Comparison of ENCODE assay signal across 9 mouse cellular contexts in the genomic region with DNA sequence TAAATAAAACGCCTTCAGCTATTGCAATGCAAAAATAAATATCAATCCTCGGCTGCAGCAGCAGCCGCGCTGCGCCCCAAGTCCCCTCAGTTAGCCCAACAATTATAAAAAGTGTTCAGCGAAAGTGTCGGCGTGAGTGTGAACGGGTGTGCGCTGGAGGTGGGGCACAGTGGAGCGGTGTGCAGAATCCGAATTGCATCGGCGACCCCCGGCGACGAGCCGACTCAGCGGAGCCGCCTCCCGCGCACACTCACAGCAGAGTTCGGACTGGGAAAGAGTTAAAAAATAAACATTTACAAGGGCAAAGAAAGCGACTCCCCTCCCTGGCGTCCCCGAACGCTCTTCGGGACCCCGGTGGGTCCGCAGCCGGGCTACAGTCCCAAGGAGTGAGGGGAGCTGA. TPM values are rescaled to one million over a fixed set of nuclear protein-coding genes. Genes with fewer than 3 reads are reported as not detected.
DNase-seq lines count a peak whose midpoint lies in the region; ATAC-seq and TF ChIP-seq lines count a peak whose summit lies in the region.
"Had no signal": no experiment of that assay in that cellular context is flagged by ENCODE, and none has a peak within 500 bp of the region (broad histone marks: within the 10 kb centered on the region; RNA-seq: fewer than 3 reads in every experiment).

No protein-coding gene starts in this region.

- peak overlapping the region; percentile 68 for H3K27ac ChIP-seq in heart, embryonic 16.5 days (ENCODE audit: low read length)
- no peak overlapping the region for H3K27ac ChIP-seq in bone marrow macrophage, adult 2 months (ENCODE audit: insufficient read depth, low read depth, low read length)
- peak overlapping the region; percentile 97 for H3K27ac ChIP-seq in forebrain, embryonic 16.5 days (ENCODE audit: low read length)
- no peak overlapping the region for H3K27ac ChIP-seq in liver, embryonic 16.5 days (ENCODE audit: low read length)

- ATAC-seq in heart, embryonic 16.5 days (replicated peaks; ENCODE audit: extremely low read depth, insufficient read depth, low FRiP score) = no peak
- ATAC-seq in forebrain, embryonic 16.5 days = no peak
- no peak for ATAC-seq in liver, embryonic 16.5 days (ENCODE audit: low read depth)

- H3K4me1 ChIP-seq in heart, embryonic 16.5 days (ENCODE audit: control insufficient read depth, insufficient read depth, low read length) = peaks cover 5% of the 10 kb centered on the region
- H3K4me1 ChIP-seq in bone marrow macrophage, adult 2 months (ENCODE audit: control insufficient read depth, insufficient read depth, low read length) = 0 out of 2 replicates have a peak, but pooled peaks cover 2% of the 10 kb centered on the region
- peaks cover 42% of the 10 kb centered on the region for H3K4me1 ChIP-seq in forebrain, embryonic 16.5 days (replicated peaks; ENCODE audit: control insufficient read depth, insufficient read depth, low read length)
- no peaks in the 10 kb centered on the region; the same call in 1 of the 2 replicates for H3K4me1 ChIP-seq in liver, embryonic 16.5 days (ENCODE audit: control insufficient read depth, low read depth, low read length)

- no peak for DNase-seq in heart, postnatal 14 days
- no peak for DNase-seq in adrenal gland, postnatal 10 days
- DNase-seq in adrenal gland, postnatal 4 days (ENCODE audit: low spot score in 2 of 2) = no peak
- no peak for DNase-seq in frontal cortex, postnatal 10 days (ENCODE audit: low spot score in 2 of 2)

- no peak for TF ChIP-seq CTCF in bone marrow macrophage, adult 2 months (IDR thresholded peaks at IDR 0.05; ENCODE audit: low read depth, low read length)

- H3K4me2 ChIP-seq in heart, embryonic 16.5 days (ENCODE audit: low read depth, low read length) = peak overlapping the region; percentile 99
- H3K4me2 ChIP-seq in forebrain, embryonic 16.5 days (ENCODE audit: low read length) = peak overlapping the region; percentile 91
- H3K4me2 ChIP-seq in liver, embryonic 16.5 days (ENCODE audit: low read depth, low read length) = peak overlapping the region; percentile 56

- H3K27me3 ChIP-seq in heart, embryonic 16.5 days (ENCODE audit: control insufficient read depth, insufficient read depth, low read length) = peaks cover 21% of the 10 kb centered on the region
- H3K27me3 ChIP-seq in forebrain, embryonic 16.5 days (replicated peaks; ENCODE audit: control insufficient read depth, insufficient read depth, low read length) = no peaks in the 10 kb centered on the region
- peaks cover 49% of the 10 kb centered on the region for H3K27me3 ChIP-seq in liver, embryonic 16.5 days (ENCODE audit: control insufficient read depth, insufficient read depth, low read depth, low read length)

- H3K9me3 ChIP-seq in heart, embryonic 16.5 days (replicated peaks; ENCODE audit: control insufficient read depth, low read length) = no peaks in the 10 kb centered on the region
- H3K9me3 ChIP-seq in forebrain, embryonic 16.5 days (ENCODE audit: control insufficient read depth, low read length) = no peaks in the 10 kb centered on the region
- H3K9me3 ChIP-seq in liver, embryonic 16.5 days (replicated peaks; ENCODE audit: control insufficient read depth, low read length) = no peaks in the 10 kb centered on the region

- WGBS in heart, embryonic 16.5 days = under 1% methylated on average over 31 of the region's 31 CpGs
- WGBS in forebrain, embryonic 16.5 days = 0% methylated on average over 31 of the region's 31 CpGs
- 1% methylated on average over 31 of the region's 31 CpGs for WGBS in liver, embryonic 16.5 days (ENCODE audit: insufficient replicate concordance)

- intact Hi-C loops in heart, postnatal 14 days (cut with DNase I) = loop anchor here (2.0 to 5.0 kb wide), 2 partner anchors 47 to 84 kb away; no protein-coding TSS in a partner anchor

- peak overlapping the region; percentile 89 for H3K9ac ChIP-seq in heart, embryonic 16.5 days (ENCODE audit: low read length)
- peak overlapping the region; percentile 94 for H3K9ac ChIP-seq in forebrain, embryonic 16.5 days (replicated peaks; ENCODE audit: low read depth, low read length)
- peak overlapping the region; percentile 15 for H3K9ac ChIP-seq in liver, embryonic 16.5 days (ENCODE audit: low read depth, low read length)

- no peak for TF ChIP-seq POLR2A in bone marrow macrophage, adult 2 months (IDR thresholded peaks at IDR 0.05; ENCODE audit: borderline replicate concordance, low read depth, low read length)

- H3K4me3 ChIP-seq in heart, embryonic 16.5 days (ENCODE audit: low read length) = peak overlapping the region; percentile 84
- H3K4me3 ChIP-seq in bone marrow macrophage, adult 2 months (ENCODE audit: insufficient read depth, low read length) = peak overlapping the region; percentile 57
- peak overlapping the region; percentile 76 for H3K4me3 ChIP-seq in forebrain, embryonic 16.5 days (replicated peaks; ENCODE audit: low read length)
- peak overlapping the region; percentile 52 for H3K4me3 ChIP-seq in liver, embryonic 16.5 days (ENCODE audit: low read depth, low read length)

- H3K36me3 ChIP-seq in heart, embryonic 16.5 days (ENCODE audit: control insufficient read depth, insufficient read depth) = no peaks in the 10 kb centered on the region
- H3K36me3 ChIP-seq in forebrain, embryonic 16.5 days (ENCODE audit: control insufficient read depth, insufficient read depth) = no peaks in the 10 kb centered on the region
- H3K36me3 ChIP-seq in liver, embryonic 16.5 days (ENCODE audit: control insufficient read depth, insufficient read depth) = no peaks in the 10 kb centered on the region
- H3K36me3 ChIP-seq: G1E had no signal

RNA-seq across cellular contexts. Expression of gene Gm13889, which starts 1.1 kb away (rescaled TPM):
- 7.1 and 9.0 TPM in 2 replicates for polyA plus RNA-seq in heart, embryonic 16.5 days (2015; fragmentation: Nextera tagmentation; extraction: Ambion mirVana)
- total RNA-seq in heart, postnatal 14 days (2021) = 10 to 100 TPM; 20.7 to 20.9 TPM
- not detected in 2 replicates for polyA plus RNA-seq in bone marrow macrophage, adult 2 months (2012; ENCODE audit: insufficient read depth, insufficient read length, missing spikeins)
- polyA plus RNA-seq in forebrain, embryonic 16.5 days (2015; fragmentation: Nextera tagmentation; extraction: Ambion mirVana) = 17.7 and 18.2 TPM in 2 replicates
- 1.2 and 1.7 TPM in 2 replicates for polyA plus RNA-seq in liver, embryonic 16.5 days (2015; fragmentation: Nextera tagmentation; extraction: Ambion mirVana)
- 10 to 100 TPM; 22.9 to 43.6 TPM for total RNA-seq in adrenal gland, postnatal 10 days (2021)
- 10 to 100 TPM; 26.7 to 28.4 TPM for total RNA-seq in adrenal gland, postnatal 4 days (2021)
- total RNA-seq: G1E had no signal

RNA-seq across cellular contexts. Expression of gene Gm27027, which starts 40.3 kb away (rescaled TPM):
- polyA plus RNA-seq in heart, embryonic 16.5 days (2015; fragmentation: Nextera tagmentation; extraction: Ambion mirVana) = not detected in 2 replicates
- not detected for total RNA-seq in heart, postnatal 14 days (2021)
- not detected in 2 replicates for polyA plus RNA-seq in bone marrow macrophage, adult 2 months (2012; ENCODE audit: insufficient read depth, insufficient read length, missing spikeins)
- not detected in 2 replicates for polyA plus RNA-seq in forebrain, embryonic 16.5 days (2015; fragmentation: Nextera tagmentation; extraction: Ambion mirVana)
- polyA plus RNA-seq in liver, embryonic 16.5 days (2015; fragmentation: Nextera tagmentation; extraction: Ambion mirVana) = not detected in 2 replicates
- total RNA-seq in adrenal gland, postnatal 10 days (2021) = not detected
- total RNA-seq in adrenal gland, postnatal 4 days (2021) = not detected
- total RNA-seq: G1E had no signal
- polyA plus RNA-seq: G1E had no signal

RNA-seq across cellular contexts. Expression of gene Alkbh3, which starts 54.7 kb away (rescaled TPM):
- 64.8 and 71.5 TPM in 2 replicates for polyA plus RNA-seq in heart, embryonic 16.5 days (2015; fragmentation: Nextera tagmentation; extraction: Ambion mirVana)
- total RNA-seq in heart, postnatal 14 days (2021) = 10 to 100 TPM; 58.7 to 63.1 TPM
- 37.4 and 38.8 TPM in 2 replicates for polyA plus RNA-seq in bone marrow macrophage, adult 2 months (2012; ENCODE audit: insufficient read depth, insufficient read length, missing spikeins)
- polyA plus RNA-seq in forebrain, embryonic 16.5 days (2015; fragmentation: Nextera tagmentation; extraction: Ambion mirVana) = 55.1 and 57.4 TPM in 2 replicates
- 26.0 and 28.0 TPM in 2 replicates for polyA plus RNA-seq in liver, embryonic 16.5 days (2015; fragmentation: Nextera tagmentation; extraction: Ambion mirVana)
- 10 to 100 TPM; 57.2 to 67.8 TPM for total RNA-seq in adrenal gland, postnatal 10 days (2021)
- 10 to 100 TPM; 73.1 to 76.3 TPM for total RNA-seq in adrenal gland, postnatal 4 days (2021)

Comparison
In these comparisons a context has a peak if more than half of its experiments do, and no peak if none do; other contexts are left out.
1. H3K27ac ChIP-seq: peak in heart, embryonic 16.5 days (single experiment) and forebrain, embryonic 16.5 days (single experiment); none in bone marrow macrophage, adult 2 months (single experiment) and liver, embryonic 16.5 days (single experiment).
2. H3K9ac ChIP-seq: peak in every context shown above with its lines; median percentile 94 in forebrain, embryonic 16.5 days; 89 in heart, embryonic 16.5 days; 15 in liver, embryonic 16.5 days.
3. Peak in every context shown above with its lines, with median percentiles within 50 percentile points of each other: H3K4me2 ChIP-seq and H3K4me3 ChIP-seq.